Mouse (Mus musculus) right cerebral cortex, postnatal 14 days (tissue): Measurements from ENCODE around the gene Slc25a15.

Experiments
- DNase-seq: peaks from one replicate; pipeline ENCODE4 v3.0.0; 2022

Gene Slc25a15

GRCm38 (mm10) chr8:22398142-22398951, at the start of gene Slc25a15:
Gene Slc25a15 (minus strand): TSS chr8:22398597.
- DNase-seq: peak; percentile 85

DNA sequence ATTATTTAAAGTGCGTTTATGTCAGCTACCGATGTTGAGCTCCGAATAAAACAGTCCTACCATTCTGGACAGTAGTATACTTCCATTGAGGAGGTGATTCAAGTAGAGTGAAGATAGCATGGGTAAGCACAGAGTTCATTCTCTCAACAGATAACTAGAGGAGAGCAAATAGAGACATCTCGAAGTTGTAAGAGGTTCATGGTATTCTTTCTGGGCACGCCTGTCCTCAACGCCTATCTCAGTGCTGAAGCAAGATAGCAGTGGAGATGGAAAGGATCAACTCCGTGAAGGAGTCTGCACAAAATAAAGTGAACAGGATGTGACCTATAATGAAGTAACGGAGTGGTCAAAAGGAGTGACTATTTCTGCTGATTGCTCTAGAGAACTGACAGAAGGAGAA, 13.6 kb upstream of the Slc25a15 start:
- no peak for DNase-seq

- DNase-seq: peak; percentile 66
Observed at GRCm38 (mm10) chr8:22411282-22411702, 12.9 kb upstream of the Slc25a15 start, which contains the start of gene Mrps31. Gene Mrps31 (plus strand): TSS chr8:22411361.

DNA sequence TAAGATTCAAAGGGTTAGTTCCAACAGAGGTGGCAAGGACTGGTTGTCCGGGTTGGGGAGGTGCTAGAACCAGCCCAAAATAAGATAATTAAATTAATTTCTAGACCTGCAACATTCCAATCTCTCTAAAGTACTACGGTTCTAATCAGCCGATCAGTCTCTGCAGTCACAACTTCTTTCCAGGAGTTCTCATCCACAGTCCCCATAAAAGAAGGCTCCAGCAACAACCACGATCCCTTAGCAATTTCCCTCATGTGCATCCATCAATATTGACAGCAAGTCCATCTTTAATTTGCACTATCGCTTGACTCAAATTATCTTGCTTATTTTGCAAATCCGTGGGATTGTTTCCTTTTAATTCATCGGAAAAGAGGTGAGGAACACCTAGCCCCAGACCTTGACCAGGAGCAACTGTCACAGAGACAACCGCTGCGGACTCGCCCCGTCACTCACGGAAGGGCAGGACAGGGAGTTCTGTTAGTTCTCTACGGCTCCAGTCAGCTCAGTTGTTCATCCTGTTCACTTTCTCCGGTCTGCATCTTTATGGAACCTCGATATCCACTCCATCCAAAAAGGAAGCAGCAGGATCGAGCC, 12.4 kb upstream of the Slc25a15 start:
- no peak for DNase-seq

DNA sequence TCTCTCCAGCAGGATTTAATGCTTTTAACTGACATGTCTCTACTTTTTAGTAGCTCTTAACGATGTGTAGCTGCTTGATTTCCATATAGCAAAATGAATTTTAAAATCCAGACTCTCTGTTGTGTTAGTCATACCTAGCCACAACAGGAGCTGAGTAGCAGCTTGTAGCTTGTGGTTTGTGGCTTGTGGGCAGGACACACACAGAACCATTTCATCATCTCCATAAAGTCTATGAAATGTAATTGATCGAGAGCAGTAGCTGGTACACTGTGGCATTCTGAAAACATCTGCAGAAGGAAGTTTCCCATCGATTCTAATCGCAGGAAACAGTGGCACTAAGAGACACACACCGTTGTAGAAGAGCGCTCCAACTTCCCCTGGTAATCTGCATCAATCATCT, 7.3 kb upstream of the Slc25a15 start:
- DNase-seq: no peak

DNA sequence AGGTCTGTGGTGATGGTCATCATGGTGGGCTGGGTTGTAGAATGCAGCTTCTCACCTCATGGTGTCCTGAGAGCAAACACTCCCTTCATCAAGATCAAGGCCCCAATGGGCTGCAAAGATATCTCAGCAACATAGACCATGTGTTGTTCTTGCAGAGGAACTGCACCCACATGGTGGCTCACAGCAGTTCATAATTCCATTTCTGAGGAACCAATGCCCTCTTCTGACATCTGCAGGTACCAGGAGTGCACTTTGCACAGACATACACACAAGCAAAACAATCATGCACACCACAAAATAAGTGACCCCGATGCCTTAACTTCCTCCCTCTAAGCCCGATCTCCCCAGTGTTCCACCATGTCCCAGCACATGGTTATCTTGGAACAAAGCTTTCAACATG, 4.8 kb upstream of the Slc25a15 start:
- DNase-seq: no peak

- no peak for DNase-seq
Observed at GRCm38 (mm10) chr8:22400593-22400992, 2.2 kb upstream of the Slc25a15 start.

DNA sequence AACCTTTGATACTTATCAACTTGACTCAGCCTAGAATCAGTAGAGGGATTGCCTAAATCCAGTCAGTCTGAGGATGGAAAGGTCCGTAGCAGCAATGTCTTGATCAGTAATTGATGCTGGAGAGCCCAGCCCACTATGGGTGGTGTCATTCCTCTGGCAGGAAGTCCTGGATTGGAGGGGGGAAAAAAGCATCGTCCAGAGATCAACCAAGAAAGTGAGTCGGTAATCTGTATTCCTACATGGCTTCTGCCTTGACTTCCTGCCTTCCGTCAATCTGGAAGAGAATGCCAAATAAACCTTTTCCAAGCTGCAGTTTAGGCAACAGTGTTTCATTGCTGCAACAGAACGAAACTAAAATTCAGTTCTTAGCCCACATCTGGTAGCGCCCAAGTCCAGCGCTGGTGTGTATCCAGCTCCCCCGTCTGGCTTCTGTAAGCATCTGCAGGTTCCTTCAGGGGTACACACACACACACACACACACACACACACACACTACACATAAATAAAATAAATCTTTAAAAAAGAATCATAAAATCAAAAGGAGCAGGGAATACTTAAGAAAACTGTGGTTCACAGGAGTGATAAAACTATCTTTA, 986 bp upstream of the Slc25a15 start:
- DNase-seq: no peak

DNA sequence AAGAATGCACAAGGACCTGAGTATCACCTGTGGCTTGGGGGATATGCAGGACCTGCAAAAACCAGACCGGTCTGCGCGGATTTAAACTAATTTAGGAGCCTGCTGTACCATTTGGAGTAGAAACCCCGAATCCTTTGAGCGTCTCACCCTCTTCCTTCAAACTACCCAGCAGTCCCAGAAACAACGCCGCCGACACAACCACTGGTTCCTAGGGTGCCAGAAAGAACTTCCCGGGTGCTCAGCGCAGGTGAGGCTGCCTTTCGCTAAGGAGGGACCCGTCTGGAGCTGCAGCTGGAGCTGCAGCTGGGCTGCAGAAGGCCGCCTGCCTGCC, 621 bp downstream of the Slc25a15 start:
- DNase-seq: no peak

DNA sequence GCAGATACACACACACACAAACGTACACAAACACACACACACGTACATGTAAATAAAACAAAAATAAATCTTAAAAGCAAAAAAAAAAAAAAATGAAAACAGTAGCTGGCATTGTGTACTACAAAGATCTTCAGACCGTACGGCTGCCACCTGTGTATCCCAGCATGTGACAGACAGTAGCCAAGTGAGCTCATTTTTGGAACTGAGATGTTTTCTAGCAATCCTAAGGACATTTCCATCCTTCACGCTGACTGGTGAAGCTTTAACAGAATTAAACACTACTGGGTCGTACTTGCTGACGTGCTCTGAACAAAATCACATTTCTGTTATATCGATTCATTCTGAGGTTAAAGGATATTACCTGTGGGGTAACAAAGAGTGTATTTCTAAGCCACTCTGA, 3.1 kb downstream of the Slc25a15 start:
- DNase-seq: no peak

GRCm38 (mm10) chr8:22394471-22394870, 3.9 kb downstream of the Slc25a15 start:
- DNase-seq: no peak

- no peak for DNase-seq
Observed at GRCm38 (mm10) chr8:22390766-22391463, 7.5 kb downstream of the Slc25a15 start.

DNA sequence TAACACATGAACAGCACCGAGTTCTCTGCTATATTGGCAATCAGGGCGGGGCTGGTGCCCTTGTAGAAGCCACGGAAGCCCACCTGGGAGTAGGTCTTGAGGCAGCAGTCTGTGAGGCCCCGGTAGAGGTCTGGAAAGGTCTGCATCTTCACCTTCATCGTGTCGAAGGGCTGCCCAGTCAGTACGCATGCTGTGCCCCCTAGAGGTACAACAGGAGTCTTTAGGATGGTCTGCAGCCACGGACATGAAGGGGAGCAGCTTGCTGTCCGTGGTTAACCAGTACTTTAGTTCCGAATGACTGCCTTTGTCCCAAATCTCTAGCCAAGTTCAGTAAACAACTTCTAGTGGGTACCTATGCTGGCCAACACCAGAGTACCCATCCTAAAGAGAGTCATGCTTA, 8.5 kb downstream of the Slc25a15 start:
- no peak for DNase-seq

DNA sequence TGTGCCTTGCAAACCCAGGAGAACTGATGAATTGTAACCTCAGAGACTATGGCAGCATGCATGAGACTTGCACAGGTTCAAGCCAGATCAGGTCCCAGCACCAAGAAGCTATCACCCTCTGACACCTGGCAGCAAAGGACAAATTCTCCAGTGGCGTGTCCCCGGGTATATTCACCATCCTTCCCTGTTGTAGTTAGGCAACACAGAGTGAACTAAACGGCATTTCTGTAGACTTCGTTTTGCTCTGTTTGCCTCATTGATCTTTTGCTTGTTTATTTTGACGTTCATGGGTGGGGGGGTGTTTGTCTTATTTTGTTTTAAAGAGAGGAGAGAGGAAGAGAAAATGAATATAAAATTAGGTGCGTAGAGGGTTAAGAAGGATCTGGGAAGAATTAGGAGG, 13.2 kb downstream of the Slc25a15 start:
- no peak for DNase-seq

- no peak for DNase-seq
Observed at GRCm38 (mm10) chr8:22382824-22383595, 15.4 kb downstream of the Slc25a15 start.

- no peak for DNase-seq
Observed at GRCm38 (mm10) chr8:22380934-22381333, 17.5 kb downstream of the Slc25a15 start.

- DNase-seq: peak; percentile 20
Observed at GRCm38 (mm10) chr8:22376903-22377302, 21.5 kb downstream of the Slc25a15 start.

GRCm38 (mm10) chr8:22376311-22376710, 22.1 kb downstream of the Slc25a15 start:
- no peak for DNase-seq

- no peak for DNase-seq
Observed at GRCm38 (mm10) chr8:22359882-22360281, 38.5 kb downstream of the Slc25a15 start.

- no peak for DNase-seq
Observed at GRCm38 (mm10) chr8:22359359-22359758, 39.0 kb downstream of the Slc25a15 start.

DNA sequence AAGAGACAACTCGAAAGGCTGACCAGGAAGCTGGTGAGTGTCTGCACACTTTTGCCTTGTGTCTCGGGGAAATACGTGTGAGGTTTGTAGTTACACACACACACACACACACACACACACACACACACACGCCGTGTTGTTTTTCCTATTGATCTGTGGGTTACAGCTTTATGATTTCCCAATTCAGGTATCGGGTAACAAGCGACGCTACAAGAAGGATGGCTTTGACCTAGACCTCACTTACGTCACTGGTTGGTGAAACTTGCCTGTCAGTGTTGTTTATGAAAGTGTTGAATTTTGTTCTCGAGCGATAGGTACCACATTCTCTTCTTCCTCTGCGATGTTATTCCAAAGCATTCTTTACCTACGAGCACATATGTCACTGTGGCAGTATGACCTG, 63.0 kb downstream of the Slc25a15 start:
- DNase-seq: no peak
